Mouse (Mus musculus) testis, adult 2 months (tissue): Measurements from ENCODE around the gene Syn2.

Experiments used
- CTCF ChIP-seq: fragments of 200-500 bp; IDR thresholded peaks from 2 replicates; pipeline ENCODE4 v1.5.1; 2012; ENCODE audit warnings: low read depth, mild to moderate bottlenecking, inconsistent platforms, low read length, moderate library complexity; ENCODE audit not compliant: control insufficient read depth, insufficient read depth, insufficient replicate concordance
- POLR2A ChIP-seq: fragments of 200-500 bp; IDR thresholded peaks from 2 replicates; pipeline ENCODE4 v1.6.1; 2012; ENCODE audit warnings: low read depth, mild to moderate bottlenecking, inconsistent platforms, low read length, moderate library complexity; ENCODE audit not compliant: control insufficient read depth

GRCm38 (mm10) chr6:115225519-115225918 is 90.8 kb downstream of the Syn2 start:
- no peak for TF ChIP-seq POLR2A
- TF ChIP-seq CTCF: no peak
